Mouse (Mus musculus): ENCODE data around the gene Pdzrn3.

- TF ChIP-seq CTCF (IDR thresholded peaks at IDR 0.05; ENCODE audit: borderline replicate concordance, control insufficient read depth, extremely low read depth, insufficient read depth, low read length, poor library complexity) (no peak), POLR2A (IDR thresholded peaks at IDR 0.05; ENCODE audit: control insufficient read depth, extremely low read depth, insufficient read depth, low read length, poor library complexity) (no peak)
These were observed 4.7 kb downstream of the Pdzrn3 start for GRCm38 (mm10) chr6:101372982-101373381.
